Mouse (Mus musculus): ENCODE data around the gene Kat2a.

Gene Kat2a

DNA sequence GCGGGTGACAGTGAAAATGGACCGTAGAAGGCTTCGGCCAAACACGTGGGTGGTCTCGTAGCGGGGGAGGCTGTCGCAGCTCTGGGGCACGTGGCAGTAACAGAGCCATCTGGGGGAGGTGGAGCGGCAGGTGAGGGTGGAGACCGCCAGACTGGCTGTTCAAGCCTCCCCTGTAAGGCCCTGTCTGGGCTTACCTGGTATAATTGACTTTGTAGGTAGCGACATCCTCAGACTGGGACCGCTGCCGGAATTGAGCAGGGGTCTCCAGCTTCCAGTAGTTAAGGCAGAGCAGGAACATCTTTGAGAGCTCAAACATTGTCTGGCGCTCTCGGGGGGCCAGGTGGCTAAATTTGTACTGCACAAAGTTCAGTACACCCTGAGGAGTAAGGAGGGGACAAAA lies 1.7 kb downstream of the Kat2a start:
- DNase-seq (ENCODE audit: low spot score), result no peak

DNA sequence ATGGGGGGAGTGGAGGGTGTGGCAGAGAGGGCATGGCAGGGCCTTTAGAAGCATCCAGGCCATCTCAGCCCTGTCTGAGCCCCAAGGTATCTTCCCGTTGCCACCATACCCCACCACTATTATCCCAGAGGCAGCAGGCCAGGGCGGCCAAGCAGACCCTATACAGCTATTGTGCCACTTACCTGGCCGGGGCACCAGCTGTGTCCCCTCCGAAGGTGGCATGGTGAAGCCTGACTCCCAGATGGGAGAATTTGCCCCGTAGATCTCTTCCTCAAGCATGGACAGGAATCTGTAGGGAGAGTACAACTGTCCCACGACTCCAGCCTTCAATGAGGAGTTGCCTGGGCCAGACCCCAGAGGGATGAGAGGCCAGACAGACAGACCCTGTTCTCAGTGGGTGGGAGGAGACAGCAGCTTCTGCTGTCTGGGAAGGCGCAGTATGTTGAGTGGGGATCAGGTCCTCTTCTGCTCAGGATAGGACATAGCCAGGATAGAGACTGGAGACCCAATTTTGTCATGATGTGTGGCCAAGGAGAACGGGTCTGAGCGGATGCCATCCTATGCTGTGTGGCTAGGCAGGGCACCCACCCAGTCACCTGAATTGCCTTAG lies 3.0 kb downstream of the Kat2a start:
- DNase-seq (ENCODE audit: low spot score), result no peak

DNA sequence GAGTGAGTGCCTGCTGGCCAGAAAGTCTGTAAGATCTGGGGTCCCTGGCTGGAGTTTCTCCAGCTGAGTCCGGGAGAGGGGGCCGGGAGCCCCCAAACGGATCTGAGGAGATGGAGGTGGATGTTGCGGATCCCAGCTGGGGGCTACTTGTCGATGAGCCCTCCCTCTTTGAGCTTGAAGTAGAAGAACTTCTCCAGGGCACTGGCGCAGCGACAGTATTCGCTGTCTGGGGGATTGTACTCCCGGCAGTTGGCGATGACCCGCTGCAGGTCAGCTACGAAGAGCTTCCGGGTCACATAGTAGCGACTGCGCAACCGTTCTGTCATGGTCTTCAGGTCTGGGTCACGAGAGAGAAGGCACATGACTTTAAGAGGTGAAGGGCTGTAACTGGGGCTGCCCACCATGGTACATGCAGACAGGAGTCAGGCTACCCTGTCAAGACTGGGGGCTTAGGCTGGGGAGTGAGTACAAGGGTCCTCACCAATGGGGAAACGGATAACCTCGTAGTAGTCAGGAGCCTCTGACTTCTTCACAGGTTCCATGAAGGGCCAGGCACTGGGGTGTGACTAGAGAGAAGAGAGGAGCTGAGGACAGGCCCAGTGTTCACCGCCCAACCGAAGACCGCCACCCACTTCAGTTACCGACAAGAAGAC lies 7.0 kb downstream of the Kat2a start:
- no peak for DNase-seq (ENCODE audit: low spot score)

DNA sequence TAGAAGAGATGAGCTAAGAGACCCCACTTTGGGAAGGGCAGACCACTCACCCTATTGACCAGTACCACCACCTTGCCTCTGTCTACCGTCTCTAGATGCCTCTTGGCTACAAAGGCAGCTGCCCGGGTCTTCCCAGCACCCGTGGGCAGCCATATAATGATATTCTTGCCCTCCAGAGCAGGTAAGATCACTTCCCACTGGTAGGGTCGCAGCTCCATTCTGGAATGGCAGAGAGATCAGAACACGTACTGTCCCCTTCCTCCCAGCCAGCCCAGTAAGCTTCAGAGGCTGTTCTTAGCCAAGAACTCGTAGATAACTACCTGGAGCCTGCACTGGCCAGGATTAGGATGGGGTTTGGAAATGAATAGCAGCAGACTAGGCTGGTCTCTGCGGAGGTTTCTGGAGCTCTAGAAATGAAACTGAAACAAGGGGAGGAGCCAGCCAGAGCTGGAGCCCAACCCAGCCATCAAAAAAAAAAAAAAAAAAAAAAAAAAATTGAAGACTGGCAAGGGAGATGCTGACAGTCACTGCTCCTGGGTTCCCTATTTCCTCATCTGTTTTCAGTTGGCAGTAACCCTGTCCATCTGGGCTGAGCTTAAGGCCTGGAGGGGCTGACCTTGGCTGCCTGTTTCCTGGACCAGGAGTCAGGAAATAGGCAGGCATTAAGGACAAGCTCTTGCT lies 8.3 kb downstream of the Kat2a start, which contains the start of gene Dhx58:
TSS of gene Dhx58 (minus strand) at position 421 of the 681 bp plus-strand sequence.
- peak; percentile 91 for DNase-seq (ENCODE audit: low spot score)

DNA sequence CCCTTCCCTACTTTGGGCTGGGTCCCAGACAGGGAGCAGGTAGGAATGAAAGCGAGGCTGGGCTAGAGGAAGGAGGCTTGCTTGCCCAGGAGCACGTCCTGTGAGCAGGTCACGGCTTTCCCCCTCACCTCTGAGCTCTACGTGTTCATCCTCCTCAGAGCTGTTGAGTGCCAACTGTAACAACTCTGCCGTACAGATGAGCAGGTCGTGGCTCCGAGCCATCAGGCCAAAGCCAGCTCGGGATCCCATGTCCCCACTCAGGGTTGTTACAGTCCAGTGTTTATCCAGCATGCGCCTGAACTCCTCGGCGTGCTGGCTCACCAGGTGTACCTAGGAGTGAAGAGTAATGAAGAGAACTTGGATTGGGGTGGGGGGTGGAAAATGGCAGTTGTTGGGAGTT lies 8.9 kb downstream of the Kat2a start:
- no peak for DNase-seq (ENCODE audit: low spot score)

DNA sequence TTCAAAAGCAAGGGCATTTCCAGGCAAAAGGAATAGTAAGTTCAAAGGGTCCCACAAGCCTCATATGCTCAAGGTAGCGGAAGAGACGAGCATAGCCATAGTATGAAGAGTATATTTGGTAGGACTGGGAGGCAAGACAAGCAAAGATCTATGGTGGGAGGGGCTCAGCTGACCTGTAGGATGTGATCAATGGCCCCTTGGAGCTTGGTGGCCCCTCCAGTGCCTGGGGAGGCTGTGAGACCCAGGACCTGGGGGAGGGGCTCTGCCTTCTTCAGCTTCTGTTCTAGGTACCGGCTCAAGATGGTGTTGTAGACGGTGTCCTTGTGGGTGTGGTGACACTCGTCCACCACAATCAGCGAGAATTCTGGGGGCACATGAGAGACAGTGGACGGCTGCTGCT lies 9.4 kb downstream of the Kat2a start:
- DNase-seq (ENCODE audit: low spot score), result no peak

DNA sequence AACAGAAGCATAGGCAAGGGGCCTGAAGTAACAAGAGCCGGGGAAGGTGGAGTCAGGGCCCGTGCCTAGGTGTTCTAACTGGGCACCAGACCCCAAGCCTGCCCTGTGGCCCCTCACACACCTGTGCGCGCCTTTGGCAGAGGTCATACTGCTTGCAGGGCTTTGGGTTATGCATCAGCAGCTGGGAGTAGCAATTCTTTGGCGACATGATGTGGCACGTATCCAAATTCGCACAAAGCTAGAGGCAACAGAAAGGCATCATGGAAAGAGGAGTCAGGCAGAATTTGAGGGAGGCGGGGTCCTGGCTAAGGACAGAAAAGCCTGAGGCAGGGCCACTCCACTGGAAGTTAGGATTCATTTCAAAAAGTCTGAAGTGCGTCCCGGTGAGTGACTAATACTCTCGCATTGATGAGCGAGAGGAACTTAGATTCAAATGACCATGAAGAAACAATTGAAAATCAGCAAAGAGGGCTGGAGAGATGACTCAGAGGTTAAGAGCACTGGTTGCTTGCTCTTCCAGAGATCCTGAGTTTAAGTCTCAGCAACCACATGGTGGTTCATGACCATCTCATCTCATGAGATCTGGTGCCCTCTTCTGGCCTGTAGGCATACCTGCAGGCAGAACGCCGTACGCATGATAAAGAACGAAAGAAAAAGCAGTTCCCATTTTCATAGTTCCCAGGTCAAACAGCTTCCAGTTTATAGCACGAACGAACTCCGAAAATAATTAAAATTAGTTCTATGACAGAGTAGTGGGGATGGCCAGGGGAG lies 10.0 kb downstream of the Kat2a start:
- peak; percentile 88 for DNase-seq (ENCODE audit: low spot score)

DNA sequence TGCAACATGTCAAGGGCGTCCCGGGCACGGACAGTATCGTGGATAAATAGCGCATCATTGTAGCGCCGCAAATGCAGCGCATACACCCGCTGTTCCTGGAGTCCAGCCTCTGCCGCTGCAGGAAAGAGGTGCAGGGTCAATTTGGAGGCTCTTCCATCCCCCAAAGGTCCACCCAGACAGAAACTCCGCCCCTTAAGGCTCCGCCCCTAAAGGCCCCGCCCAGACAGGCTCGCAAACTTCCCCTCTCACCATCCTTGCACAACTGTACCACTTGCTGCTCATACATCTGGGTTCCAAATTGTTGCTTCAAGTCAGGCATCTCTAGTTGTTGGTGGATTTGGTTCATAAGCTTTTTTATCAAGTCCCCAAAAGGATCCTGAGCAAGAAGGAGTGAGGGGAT lies 11.0 kb downstream of the Kat2a start:
- no peak for DNase-seq (ENCODE audit: low spot score)

DNA sequence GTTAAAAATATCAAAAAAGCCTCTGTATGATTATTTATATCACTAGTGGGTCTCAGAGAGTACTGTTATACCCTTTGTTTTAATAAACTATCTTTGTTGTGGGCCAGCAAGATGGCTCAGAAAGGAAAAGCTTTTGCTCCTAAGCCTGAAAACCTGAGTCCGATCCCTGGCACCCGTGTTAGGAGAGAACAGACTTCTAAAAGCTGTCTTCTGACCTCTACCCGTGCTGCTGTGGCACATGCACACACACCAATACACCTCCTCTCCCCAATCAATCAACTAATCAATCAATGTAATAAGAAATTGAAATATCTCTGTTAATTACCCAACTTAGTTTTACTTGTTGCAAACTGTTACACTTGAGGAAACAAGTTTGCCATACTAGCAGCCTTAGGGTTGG lies 11.6 kb downstream of the Kat2a start:
- no peak for DNase-seq (ENCODE audit: low spot score)

DNA sequence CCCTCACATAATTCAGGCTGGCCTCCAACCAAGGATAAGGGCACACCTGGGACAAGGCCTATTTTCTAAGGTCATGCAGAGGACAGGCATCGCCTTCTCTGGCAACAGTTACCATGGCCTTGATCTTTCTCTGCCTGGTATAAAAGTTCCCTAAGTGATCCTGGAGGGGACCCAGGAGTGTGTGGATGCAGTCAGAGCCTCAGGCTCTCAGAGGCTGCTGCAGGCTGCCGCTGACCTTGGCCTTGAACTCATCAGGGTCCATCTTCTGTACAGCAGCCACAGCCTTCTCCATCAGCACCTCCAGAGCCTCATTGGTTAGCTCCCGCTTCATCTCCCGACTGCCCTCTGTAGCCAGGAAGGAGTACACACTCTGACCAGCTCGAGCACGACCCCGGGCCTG lies 14.3 kb downstream of the Kat2a start:
- DNase-seq (ENCODE audit: low spot score), result no peak

DNA sequence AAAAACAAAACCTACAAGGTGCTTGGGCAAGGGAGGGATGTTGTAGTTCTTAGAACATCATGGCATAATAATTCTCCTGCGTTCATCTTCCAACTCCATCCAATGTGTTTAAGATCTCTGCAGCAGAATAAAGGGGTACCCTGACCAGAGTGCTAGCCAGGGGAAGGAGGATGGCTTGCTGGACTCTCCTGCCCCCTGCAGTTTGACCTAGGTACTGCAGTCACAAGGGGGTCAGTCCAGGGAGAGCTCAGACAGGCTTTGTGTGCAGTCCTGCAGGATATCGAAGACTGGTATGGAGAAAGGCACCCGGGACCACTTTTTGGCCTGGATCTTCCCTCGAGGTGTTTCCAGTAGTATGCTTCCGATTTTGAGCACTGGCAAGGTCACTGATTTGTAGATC lies 17.3 kb downstream of the Kat2a start:
- peak; percentile 65 for DNase-seq (ENCODE audit: low spot score)

DNA sequence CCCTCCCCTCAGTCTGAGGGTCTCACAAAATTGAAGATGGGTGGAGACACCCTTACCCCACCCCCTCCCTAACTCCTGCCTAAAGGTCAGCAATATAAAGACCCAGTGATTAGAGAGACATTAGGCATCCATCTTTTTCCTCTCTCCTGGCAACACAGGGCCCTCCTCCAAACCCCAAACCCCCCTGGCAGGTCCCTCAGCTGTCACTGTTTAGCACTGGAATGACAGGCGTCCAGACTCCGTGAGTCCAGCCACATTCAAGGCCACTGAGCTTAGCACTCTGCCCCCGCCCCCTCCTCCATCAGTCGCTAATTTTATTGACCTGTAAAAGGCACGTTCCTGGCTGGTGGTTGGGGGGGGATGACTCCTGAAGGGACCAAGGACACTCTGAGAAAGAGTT lies 19.1 kb downstream of the Kat2a start:
- no peak for DNase-seq (ENCODE audit: low spot score)

DNA sequence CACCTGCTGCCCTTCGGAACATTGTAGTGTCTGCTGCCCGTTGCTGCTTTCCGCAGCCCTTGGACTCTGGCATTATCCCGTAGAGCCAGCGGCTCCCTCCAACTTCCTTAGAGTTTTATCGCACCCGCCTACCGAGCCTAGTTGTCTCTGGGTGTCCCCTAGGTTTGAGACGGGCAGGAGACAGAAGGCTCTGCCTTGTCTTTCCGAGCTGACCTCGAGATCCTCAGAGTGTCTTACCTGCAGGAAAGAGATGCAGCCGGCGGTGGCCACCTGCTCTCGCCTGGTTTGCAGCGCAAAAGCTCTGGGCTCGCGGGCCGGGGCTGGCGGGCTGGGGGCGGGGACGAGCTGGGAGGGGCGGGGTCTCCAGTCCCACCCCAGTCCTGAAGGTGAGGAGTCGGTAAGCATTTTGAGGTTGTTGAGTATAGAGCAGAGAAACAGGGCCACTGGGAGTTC lies 20.1 kb downstream of the Kat2a start, which contains the start of gene Zfp385c:
TSS of gene Zfp385c (minus strand) at position 292 of the 453 bp plus-strand sequence.
- DNase-seq (ENCODE audit: low spot score), result no peak

DNA sequence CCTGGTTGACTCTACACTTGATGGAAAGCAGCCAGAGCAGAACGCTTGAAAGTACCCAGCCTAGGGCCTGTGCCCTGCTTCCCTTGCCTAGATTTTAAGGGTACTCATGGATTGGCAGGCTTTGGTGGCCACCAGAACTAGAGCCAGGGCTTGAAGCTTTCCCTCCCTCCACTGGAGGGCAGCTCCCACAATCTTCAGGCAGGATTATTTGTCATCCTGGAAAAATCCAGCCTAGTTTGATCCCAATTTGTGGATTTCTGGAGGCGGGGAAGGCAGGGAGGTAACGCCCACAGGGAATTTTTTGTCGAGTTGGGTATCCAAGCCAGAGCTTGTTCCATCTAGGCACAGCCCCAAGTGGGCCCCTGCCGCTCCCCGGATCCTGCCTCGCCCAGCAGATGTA lies 21.9 kb downstream of the Kat2a start:
- peak; percentile 6 for DNase-seq (ENCODE audit: low spot score)

DNA sequence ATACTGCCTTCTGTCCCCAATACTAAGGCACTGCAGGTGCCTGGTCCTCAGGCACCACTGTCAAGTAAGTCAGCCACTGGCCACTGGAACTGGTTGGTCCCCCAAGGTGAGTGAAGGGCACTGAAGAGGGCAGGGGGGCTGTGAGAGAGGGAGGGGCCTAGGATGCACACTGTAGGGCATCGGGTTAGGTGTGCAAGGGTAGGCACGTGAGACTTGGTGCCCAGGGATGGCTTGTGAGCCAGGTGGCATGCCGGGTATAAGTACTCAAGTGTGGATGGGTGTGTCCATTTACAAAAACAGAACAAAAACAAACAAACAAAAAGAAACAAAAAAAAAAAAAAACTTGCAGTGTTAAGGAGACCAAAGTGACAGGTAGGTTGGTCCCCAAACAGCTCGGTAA lies 23.8 kb downstream of the Kat2a start:
- DNase-seq (ENCODE audit: low spot score), result no peak

DNA sequence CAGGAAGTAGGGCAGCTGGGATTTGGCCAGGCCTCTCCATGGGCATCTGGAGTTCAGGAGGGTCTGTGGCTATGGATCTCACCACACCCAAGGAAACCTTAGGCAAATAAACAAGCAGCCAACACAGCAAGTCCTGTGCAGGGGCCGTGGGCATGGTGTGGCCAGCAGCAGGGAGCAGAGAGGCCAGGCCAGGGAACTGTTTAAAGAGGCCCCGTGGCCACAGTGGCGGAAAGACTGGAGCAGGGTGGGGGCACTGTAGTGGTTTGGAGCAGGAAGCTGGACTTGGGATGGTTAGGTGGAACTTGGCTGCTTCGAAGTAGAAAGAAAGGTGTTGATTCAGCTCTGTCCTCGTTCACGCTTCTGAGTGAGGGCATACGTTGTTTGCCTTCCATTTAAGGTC lies 25.0 kb downstream of the Kat2a start:
- no peak for DNase-seq (ENCODE audit: low spot score)

DNA sequence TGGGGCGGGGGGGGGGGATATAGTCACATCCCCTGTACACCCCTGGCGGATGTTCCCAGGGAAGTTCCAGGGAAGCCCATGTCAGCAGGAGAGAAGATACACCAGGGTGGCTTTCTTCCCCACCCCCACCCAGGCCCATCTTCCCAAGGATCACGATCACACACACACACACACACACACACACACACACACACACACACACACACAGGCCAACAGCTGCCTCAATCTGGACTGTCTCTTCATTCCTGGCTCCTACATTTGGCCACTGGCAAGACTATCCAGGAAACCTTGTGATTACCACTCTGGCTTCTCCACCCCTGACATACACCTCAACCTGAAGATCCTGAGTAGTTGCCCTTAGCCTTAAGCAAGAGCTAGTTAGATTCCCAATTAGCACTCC lies 26.9 kb downstream of the Kat2a start:
- DNase-seq (ENCODE audit: low spot score), result no peak

DNA sequence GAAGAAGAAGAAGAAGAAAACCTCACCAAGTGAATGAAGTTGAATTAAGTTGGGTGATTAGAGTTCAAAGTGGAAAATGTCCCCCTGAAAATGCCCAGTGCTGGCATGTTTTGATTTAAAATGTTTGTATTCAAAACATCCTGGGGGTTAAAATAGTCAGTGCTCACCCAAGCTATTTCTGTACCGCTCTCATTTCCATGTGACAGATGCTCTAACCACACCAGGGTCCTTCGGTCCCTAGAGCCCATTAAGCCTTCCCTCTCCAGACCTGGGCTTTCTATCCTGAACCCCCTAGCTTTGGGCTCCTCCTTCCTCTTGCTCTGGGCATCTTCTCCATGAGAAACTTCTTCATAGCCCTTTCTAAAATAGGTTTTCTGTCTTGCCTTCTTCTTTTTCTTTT lies 28.2 kb downstream of the Kat2a start:
- no peak for DNase-seq (ENCODE audit: low spot score)

DNA sequence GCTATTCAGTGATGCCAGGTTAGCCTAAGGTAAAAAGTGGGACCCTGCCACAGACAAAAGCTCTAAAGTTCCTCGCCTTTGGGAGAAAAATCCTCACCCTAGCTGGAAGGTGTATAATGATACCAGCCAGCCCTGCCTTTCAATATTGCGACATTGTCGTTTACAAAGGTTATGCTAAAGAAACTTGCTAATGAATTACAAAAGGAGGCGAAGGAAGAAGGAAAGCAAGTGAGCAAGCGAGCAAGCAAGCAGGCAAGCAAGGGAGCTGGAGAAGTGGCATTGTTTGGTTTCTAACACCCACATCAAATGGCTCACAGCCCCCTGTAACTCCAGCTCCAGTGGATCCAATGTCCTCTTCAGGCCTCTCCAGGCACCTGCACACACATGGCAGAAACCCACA lies 29.7 kb downstream of the Kat2a start:
- DNase-seq (ENCODE audit: low spot score), result no peak

DNA sequence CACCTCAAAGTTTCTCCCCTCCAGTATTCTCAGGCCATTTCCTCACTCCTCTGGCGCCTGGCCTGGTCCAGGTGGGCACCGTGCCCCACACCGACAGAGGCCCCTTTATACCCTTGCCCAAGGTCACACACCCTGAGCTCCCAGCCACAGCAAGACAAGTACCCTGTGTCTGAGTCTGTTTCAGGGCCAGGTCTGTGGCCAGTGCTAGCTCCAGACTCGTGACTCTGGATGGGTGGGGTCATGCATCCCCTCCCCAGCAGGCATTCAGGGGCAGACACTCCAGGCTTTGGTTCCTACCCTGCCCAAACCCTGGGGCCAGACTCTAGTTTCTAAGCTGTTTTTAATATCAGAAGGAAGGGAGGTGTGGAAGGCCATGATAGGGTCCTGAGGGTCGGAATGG lies 30.4 kb downstream of the Kat2a start:
- DNase-seq (ENCODE audit: low spot score), result no peak

DNA sequence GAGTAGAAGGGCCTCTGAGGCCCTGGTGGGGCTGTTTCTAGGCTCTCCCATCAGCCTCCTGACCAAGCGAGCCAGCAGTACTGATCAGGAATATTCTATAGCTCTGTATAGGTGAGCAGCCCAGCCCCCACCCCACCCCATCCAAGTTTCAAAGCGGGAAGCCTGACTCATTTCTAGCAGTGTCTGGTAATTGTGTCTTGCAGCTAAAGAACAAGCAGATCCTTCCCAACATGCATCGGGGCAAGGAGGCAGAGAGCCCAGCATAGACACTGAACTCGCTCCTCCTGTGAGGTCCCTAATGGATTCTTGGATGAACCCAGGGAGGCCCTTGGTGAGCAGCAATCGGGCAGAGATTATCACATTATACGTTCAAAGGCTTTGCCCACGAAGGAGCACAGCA lies 34.5 kb downstream of the Kat2a start:
- DNase-seq (ENCODE audit: low spot score), result no peak

DNA sequence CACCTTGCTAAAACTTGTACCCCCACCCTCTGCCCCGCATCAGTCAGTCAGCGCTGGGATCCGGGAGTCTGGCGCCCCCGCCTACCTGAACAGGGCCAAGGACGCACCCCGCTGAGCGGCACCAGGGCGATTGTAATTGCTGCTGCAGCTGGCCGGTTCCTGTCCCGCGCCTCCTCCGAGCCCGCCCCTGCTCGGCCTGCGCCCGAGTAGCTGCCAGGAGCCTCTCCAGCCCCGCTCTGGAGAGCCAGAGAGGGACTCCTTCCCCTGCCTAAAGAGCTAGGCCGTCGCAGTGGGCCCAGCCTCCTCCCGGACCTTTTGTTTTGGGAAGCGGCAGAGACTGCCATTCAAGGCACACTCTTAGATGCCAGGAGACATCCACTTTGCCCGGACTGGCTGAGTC lies 39.1 kb downstream of the Kat2a start:
- DNase-seq (ENCODE audit: low spot score), result no peak

DNA sequence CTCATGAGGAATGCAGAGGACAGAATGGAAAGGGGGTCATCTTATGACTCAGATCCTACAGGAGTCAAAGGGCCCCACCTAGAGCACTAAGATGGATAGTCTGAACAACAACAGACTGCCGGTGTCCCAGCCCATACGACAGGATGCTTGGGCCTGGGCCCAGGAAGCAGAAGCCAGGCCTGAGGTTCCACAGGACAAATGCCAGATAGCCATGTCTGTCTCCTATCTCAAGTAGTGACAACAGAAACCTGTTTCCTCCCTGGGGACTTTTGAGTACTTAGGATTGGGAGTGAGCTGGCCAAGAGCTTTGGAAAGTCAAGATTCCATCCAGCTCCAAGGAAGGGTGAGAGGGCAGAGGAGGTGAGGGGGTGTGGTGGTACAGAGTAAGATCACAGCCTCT lies 40.3 kb downstream of the Kat2a start:
- DNase-seq (ENCODE audit: low spot score), result peak; percentile 12
